Mouse (Mus musculus) hematopoietic stem cell, adult 5-6 weeks (primary cell): Measurements from ENCODE around the gene Dync1h1. TPM values are rescaled to one million over a fixed set of nuclear protein-coding genes. Genes with fewer than 3 reads are reported as not detected.
A peak's percentile ranks its signal among the peaks of the same experiment; 100 is the strongest.
"Not testable (repeated sequence)": the region's sequence is repeated elsewhere in the genome, so short reads cannot be mapped to it uniquely, and the experiment has no call there.

Experiments
- ATAC-seq, 2 experiments: fragments of 125-278 bp in 1 of 2; replicated peaks in 1 of 2; 2 replicates each; pipeline ENCODE4 v1.8.0; 2016 to 2017; ENCODE audit warnings: inconsistent platforms in 2 of 2, mild to moderate bottlenecking in 2 of 2, moderate number of reproducible peaks in 2 of 2, low read depth in 1 of 2, moderate TSS enrichment in 1 of 2; ENCODE audit not compliant: low FRiP score in 2 of 2, poor library complexity in 2 of 2, severe bottlenecking in 2 of 2, insufficient read depth in 1 of 2, low TSS enrichment in 1 of 2
- total RNA-seq: library from RNA; stranded (forward); fragments of 172-1452, 232-1000 nt; gene quantifications from 2 replicates; pipeline ENCODE4 v1.2.3, GENCODE M21; 2017

The Dync1h1 gene
- total RNA-seq, 1 experiment from 2014 or later: 117 TPM

- peak; percentile 28 to 29; a peak in 1 of 4 replicates for ATAC-seq
Measured at GRCm38 (mm10) chr12:110703008-110703471, 101.8 kb downstream of the Dync1h1 start.

DNA sequence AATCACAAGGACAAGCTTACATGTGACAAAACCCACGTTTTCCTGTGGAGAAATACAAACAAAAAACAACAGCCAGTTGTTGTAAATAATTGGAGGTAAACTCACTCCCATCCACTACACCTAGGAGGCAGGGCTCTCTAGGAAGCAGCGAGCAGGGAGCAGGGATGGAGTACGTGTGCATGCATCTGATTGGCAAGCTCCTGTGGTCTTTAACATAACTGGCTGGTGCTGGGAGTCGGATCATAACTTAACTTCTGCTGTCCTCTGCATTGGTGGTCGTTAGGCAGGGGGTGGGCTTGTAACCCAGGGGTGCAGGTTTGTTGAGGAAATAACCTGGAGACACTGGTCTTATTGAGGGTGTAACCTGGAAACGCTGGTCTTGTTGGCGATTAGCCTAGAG lies 102.4 kb downstream of the Dync1h1 start:
- no peak for ATAC-seq

GRCm38 (mm10) chr12:110705419-110705818 lies 104.2 kb downstream of the Dync1h1 start:
- ATAC-seq: not testable (repeated sequence)

DNA sequence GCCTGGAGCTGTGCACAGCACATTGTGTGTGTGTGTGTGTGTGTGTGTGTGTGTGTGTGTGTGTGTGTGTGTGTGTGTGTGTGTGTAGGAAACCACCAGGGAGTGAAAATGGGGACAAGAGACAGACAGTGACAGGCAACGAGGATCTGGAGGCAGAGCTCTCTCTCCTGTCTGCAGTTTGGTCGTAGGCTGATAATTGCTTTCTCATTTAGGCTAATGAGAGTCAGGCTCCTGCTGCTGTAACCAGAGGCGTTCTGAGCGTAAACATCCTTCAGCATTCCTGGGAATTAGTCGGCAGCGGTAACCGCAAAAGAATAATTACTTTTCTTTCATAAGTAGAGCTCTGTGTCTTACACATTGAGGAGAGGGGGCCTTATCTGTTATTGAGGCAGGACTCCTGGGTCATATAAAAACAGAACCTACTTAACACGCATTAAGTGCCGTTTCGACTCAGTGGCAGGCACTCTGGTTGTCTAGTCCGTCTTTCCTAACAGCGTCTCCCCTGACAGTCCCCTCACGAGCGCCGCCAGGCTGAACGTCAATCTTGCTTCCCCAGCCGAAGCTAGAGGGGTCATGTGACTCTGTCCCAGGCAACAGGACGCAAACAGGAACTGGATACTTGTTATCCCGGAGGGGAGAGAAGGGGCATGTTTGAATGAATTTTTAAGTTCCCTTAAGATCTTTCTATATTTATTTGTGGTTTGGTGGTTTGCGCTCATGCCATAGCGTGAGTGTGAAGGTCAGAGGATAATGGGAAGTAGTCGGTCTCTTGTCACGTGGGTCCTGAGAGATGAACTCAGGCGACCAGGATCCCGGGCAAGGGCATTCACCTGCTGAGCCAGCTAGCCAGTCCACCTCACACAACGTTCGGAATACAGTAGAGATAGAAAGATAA lies 105.3 kb downstream of the Dync1h1 start:
- peak; percentile 65 to 85 for ATAC-seq

GRCm38 (mm10) chr12:110707451-110707850 lies 106.2 kb downstream of the Dync1h1 start:
- no peak for ATAC-seq

DNA sequence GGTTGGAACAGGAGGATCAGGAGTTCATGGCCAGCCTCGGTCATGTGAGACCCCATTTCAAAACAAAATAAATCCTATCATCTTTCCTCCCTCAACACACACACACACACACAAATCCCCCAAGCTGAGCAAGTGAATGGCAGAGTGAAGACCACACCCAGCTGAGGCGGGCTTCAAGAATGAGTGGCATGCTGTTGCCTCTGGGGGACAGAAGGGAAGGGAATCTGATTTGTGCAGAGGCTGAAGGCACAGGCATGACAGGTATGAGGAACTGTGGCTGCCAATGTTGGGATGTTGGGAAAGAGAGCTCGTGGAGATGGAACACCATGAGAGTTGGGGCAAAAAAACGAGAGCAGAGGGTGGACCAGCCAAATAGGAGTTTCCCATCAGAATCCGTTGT lies 110.0 kb downstream of the Dync1h1 start:
- no peak for ATAC-seq

DNA sequence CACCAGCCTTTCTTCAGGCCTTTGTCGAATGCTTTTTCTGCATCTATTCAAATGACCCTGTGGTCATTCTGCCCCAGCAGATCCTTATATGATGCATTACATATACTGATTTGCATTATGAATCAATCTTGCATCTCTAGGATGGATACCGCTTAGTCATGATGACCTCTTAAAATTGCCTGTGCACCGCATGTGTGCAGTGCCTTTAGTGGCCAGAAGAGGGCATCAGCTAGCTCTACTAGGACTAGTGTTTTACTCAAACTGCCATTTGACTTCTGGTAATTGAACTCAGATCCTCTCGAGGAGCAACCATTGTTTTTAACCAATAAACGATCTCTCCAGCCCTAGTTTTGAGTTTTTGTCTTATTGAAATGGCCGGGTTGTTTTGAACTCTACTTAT lies 112.5 kb downstream of the Dync1h1 start:
- no peak for ATAC-seq

- 0 out of 4 replicates have a peak, but pooled peaks of 1 of the 2 experiments have one; percentile 12 for ATAC-seq
Measured at GRCm38 (mm10) chr12:110714215-110714614, 113.0 kb downstream of the Dync1h1 start.

- ATAC-seq: no peak
Measured at GRCm38 (mm10) chr12:110716004-110716403, 114.8 kb downstream of the Dync1h1 start.

Other genes starting within 250 kb of the Dync1h1 start
- gene Ppp2r5c, start 154.3 kb upstream of the Dync1h1 start, total RNA-seq: 222 and 248 TPM in 2 replicates
- not detected in 2 replicates for gene 1700001K19Rik, start 81.2 kb downstream of the Dync1h1 start, total RNA-seq
- 1,218 and 1,648 TPM in 2 replicates for gene Hsp90aa1, start 101.3 kb downstream of the Dync1h1 start, total RNA-seq
- 37.6 and 43.4 TPM in 2 replicates for gene Wdr20, start 136.5 kb downstream of the Dync1h1 start, total RNA-seq
- 0.25 and 0.31 TPM in 2 replicates for gene Mok, start 239.5 kb downstream of the Dync1h1 start, total RNA-seq
- 8.2 and 10.3 TPM in 2 replicates for gene Zfp839, start 248.8 kb downstream of the Dync1h1 start, total RNA-seq